Mouse (Mus musculus) adrenal gland, adult 2 months (tissue): Measurements from ENCODE around the gene Ripk3. TPM values are rescaled to one million over a fixed set of nuclear protein-coding genes. Genes with fewer than 3 reads are reported as not detected.

Source experiments
- DNase-seq: peaks from one replicate; pipeline ENCODE4 v3.0.0; 2021
- polyA plus RNA-seq: library from polyadenylated mRNA; depleted of rRNA; stranded (reverse); fragments of >200 nt; gene quantifications from 2 replicates; pipeline ENCODE4 v1.2.3, GENCODE M21; 2012
- total RNA-seq, 2 experiments: library from RNA; stranded (reverse); gene quantifications; 2 replicates each; pipeline ENCODE4 v1.2.3; 2021

Ripk3 gene
- total and polyA plus RNA-seq, 3 experiments = 3.3 to 6.4 (median 3.7) TPM

GRCm38 (mm10) chr14:55795380-55796163, 6.9 kb upstream of the Ripk3 start:
- no peak for DNase-seq

GRCm38 (mm10) chr14:55793946-55794345, 5.3 kb upstream of the Ripk3 start:
- DNase-seq = no peak

- DNase-seq = no peak
These were observed 4.8 kb upstream of the Ripk3 start for GRCm38 (mm10) chr14:55793461-55793860.

- DNase-seq = no peak
These were observed 934 bp downstream of the Ripk3 start for GRCm38 (mm10) chr14:55787731-55788130.

- DNase-seq = no peak
These were observed 3.5 kb downstream of the Ripk3 start for GRCm38 (mm10) chr14:55785195-55785594.

GRCm38 (mm10) chr14:55783958-55784235, 4.8 kb downstream of the Ripk3 start, which contains the start of gene Adcy4:
TSS of gene Adcy4 (minus strand) at chr14:55784095.
- DNase-seq = no peak

GRCm38 (mm10) chr14:55783171-55783957, 5.3 kb downstream of the Ripk3 start:
- DNase-seq = no peak

GRCm38 (mm10) chr14:55782361-55782960, 6.2 kb downstream of the Ripk3 start:
- DNase-seq = no peak

GRCm38 (mm10) chr14:55781310-55781709, 7.4 kb downstream of the Ripk3 start:
- peak; percentile 76 for DNase-seq

- no peak for DNase-seq
These were observed 7.9 kb downstream of the Ripk3 start for GRCm38 (mm10) chr14:55780736-55781135.

- no peak for DNase-seq
These were observed 9.0 kb downstream of the Ripk3 start for GRCm38 (mm10) chr14:55779656-55780055.

- no peak for DNase-seq
These were observed 10.0 kb downstream of the Ripk3 start for GRCm38 (mm10) chr14:55778686-55779085.

GRCm38 (mm10) chr14:55777806-55778205, 10.9 kb downstream of the Ripk3 start:
- DNase-seq = no peak

GRCm38 (mm10) chr14:55777176-55777575, 11.5 kb downstream of the Ripk3 start:
- DNase-seq = no peak

- no peak for DNase-seq
These were observed 12.0 kb downstream of the Ripk3 start for GRCm38 (mm10) chr14:55776711-55777110.

- DNase-seq = no peak
These were observed 19.5 kb downstream of the Ripk3 start for GRCm38 (mm10) chr14:55769087-55769703.

- peak; percentile 49 for DNase-seq
These were observed 20.1 kb downstream of the Ripk3 start for GRCm38 (mm10) chr14:55768555-55768954.

- peak; percentile 74 for DNase-seq
These were observed 20.9 kb downstream of the Ripk3 start for GRCm38 (mm10) chr14:55767519-55768414.

- DNase-seq = no peak
These were observed 23.0 kb downstream of the Ripk3 start, which contains the start of gene Ltb4r1 for GRCm38 (mm10) chr14:55765696-55766095. TSS of gene Ltb4r1 (plus strand) at chr14:55765962.

- DNase-seq = no peak
These were observed 25.5 kb downstream of the Ripk3 start for GRCm38 (mm10) chr14:55763166-55763565.
